Mouse (Mus musculus) lung, embryonic 16.5 days (tissue): ENCODE data around the gene Npm3. TPM values are rescaled to one million over a fixed set of nuclear protein-coding genes. Genes with fewer than 3 reads are reported as not detected.

ENCODE experiments used
- ATAC-seq: fragments of 200-750 bp; cut with Nextera tagmentation; 2 replicates; pipeline ENCODE4 v1.8.0; 2017; ENCODE audit warnings: low read depth, mild to moderate bottlenecking, moderate library complexity
- H3K27ac ChIP-seq: fragments of 300-500 bp; sonication (generic); 2 replicates; pipeline ENCODE4 v1.5.1; 2014; ENCODE audit warnings: mild to moderate bottlenecking, control low read depth, low read length
- H3K27me3 ChIP-seq: fragments of 300-500 bp; sonication (generic); 2 replicates; pipeline ENCODE4 v1.6.1; 2014; ENCODE audit warnings: low read depth, low read length, mixed read lengths; ENCODE audit not compliant: control insufficient read depth, insufficient read depth
- H3K36me3 ChIP-seq: fragments of 300-500 bp; sonication (generic); 2 replicates; pipeline ENCODE4 v1.6.1; 2014; ENCODE audit warnings: low read length; ENCODE audit not compliant: control insufficient read depth, insufficient read depth
- H3K4me1 ChIP-seq: fragments of 300-500 bp; sonication (generic); replicated peaks from 2 replicates; pipeline ENCODE4 v1.6.1; 2014; ENCODE audit warnings: low read length, mixed read lengths; ENCODE audit not compliant: control insufficient read depth, insufficient read depth
- H3K4me2 ChIP-seq: fragments of 300-500 bp; sonication (generic); 2 replicates; pipeline ENCODE4 v1.6.1; 2014; ENCODE audit warnings: low read depth, low read length, control low read depth
- H3K4me3 ChIP-seq: fragments of 300-500 bp; sonication (generic); 2 replicates; pipeline ENCODE4 v1.5.1; 2014; ENCODE audit warnings: mild to moderate bottlenecking, low read length, control low read depth
- H3K9ac ChIP-seq: fragments of 300-500 bp; sonication (generic); 2 replicates; pipeline ENCODE4 v1.6.1; 2014; ENCODE audit warnings: low read length, control low read depth
- H3K9me3 ChIP-seq: fragments of 300-500 bp; sonication (generic); 2 replicates; pipeline ENCODE4 v1.6.1; 2016; ENCODE audit warnings: low read length; ENCODE audit not compliant: control insufficient read depth
- WGBS: fragments of 180-500 bp; shearing (Covaris S2); extraction: QIAGEN DNeasy Blood & Tissue Kit; methylation state at CpG from one replicate; pipeline ENCODE4 v1.1.7; 2014; 5-methylcytosine and 5-hydroxymethylcytosine counted together
- polyA plus RNA-seq: library from polyadenylated mRNA; unstranded; fragments of >200 nt; fragmentation: Nextera tagmentation; extraction: Ambion mirVana; gene quantifications from 2 replicates; pipeline ENCODE4 v1.2.1, GENCODE M21; 2015

Gene Npm3
- polyA plus RNA-seq, 1 experiment from 2014 or later = 15.8 TPM

DNA sequence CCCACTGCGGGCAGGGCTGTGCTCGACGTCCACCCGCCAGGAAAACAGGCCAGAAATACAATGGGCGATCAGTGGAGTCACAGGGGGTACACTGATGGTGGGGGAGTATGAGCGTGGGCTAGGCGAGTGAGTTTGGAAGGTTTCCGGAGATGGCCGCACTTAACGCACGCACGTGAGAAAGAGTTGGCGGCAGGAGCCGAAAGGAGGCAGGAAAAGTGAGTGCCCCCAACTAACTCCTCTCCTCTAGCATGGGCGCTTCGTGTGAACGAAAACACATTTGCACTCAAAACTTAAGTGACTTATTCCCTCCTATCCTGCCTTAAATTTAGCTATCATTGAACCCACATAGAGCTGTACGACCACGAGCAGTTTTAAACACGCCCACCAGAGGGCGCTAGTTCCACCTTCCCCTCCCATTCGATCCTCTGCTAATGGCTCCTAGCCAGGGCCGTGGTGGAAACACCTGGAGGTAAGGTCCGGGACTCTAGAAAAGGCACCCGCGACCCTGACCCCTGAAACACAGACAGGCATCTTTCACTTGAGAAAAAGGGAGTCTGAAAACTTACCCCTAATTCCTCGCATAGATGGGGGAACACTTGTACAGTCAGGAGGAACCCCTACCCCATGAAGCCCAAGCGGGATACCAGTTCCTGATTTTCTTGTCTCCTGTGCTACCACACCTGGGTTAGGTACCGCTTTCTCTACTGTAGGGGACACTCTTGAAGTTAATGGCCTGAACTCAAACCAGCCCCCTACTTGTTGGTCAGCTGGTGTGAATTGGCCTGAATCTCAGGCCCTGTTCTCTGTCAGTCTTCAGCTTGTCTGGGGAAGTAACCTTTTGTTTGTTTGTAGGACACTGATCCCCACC lies 3.0 kb downstream of the Npm3 start:
- Histone ChIP-seq H3K27ac (no peak overlapping the region), H3K27me3 (peaks cover 51% of the 10 kb centered on the region), H3K4me2 (peak overlapping the region; percentile 22; the same call in 1 of the 2 replicates), H3K36me3 (no peaks in the 10 kb centered on the region), H3K4me1 (peaks cover 34% of the 10 kb centered on the region), H3K4me3 (no peak overlapping the region; the same call in 1 of the 2 replicates), H3K9me3 (no peaks in the 10 kb centered on the region), H3K9ac (no peak overlapping the region)
- no peak for ATAC-seq
- 11% methylated on average over 29 of the region's 29 CpGs for WGBS

DNA sequence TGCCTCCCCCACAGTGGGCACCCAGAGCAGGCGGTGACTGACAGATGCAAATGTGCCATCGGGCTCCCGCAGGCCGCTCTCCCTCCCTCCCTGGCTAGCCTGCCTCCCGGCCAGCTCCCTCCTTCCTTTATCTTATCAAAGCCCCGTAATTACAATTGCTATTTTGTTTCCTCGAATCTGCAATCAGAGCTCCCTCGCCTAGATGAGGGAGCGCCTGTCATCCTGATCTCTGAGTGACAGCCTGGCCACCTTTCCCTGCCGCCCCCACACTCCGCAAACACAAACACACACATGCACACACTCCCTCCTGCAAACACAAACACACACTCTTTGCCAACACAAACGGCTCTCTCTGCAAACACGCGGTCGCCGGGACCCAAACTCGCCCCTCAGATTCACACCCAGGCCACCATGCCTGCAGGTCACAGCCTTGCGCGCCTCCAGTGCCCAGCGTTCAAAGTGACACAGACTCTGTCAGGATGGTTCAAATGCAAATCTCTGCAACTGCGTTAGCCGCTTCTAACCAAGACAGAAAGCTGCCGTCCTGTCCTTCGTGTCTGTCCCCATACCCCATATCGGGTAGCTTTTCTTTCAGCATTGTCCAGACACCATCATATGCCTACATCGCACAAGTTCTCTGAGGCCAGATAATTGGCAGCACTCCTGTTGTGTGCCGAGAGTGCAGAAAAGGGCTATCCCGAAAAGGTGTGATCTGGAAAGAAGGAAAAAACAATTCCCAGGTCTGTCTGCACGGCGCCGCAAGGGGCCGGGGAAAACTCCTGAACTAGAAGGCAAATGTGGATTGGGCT lies 3.8 kb downstream of the Npm3 start:
- Histone ChIP-seq H3K9me3 (no peaks in the 10 kb centered on the region), H3K4me1 (peaks cover 34% of the 10 kb centered on the region), H3K27ac (no peak overlapping the region), H3K4me3 (no peak overlapping the region; the same call in 1 of the 2 replicates), H3K27me3 (peaks cover 58% of the 10 kb centered on the region), H3K4me2 (peak overlapping the region; percentile 22; the same call in 1 of the 2 replicates), H3K9ac (no peak overlapping the region), H3K36me3 (no peaks in the 10 kb centered on the region)
- 6% methylated on average over 32 of the region's 32 CpGs for WGBS
- ATAC-seq = no peak

DNA sequence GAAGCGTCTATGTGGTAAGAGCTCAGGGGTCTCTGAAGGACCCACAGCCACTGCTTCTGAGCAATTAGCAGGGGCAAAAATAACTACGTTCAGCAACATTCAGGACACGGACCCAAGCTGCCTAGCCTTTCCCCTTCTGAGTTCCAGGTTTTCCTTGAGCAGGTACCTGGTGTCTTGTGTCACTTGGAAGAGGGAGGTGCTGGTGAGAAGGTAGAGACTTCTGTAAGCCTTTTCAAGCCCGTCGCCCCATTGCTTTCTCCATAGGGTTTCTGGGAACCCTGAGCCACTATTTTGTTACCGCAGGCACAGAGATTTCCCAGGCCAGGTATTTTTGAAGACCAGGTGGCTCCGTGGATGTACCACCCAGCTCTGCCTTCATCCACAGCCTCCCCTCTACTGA lies 5.8 kb downstream of the Npm3 start:
- H3K9me3 ChIP-seq = no peaks in the 10 kb centered on the region
- no peak overlapping the region for H3K4me3 ChIP-seq
- no peak overlapping the region for H3K9ac ChIP-seq
- ATAC-seq = no peak
- WGBS = 30% methylated on average over 7 of the region's 7 CpGs
- no peaks in the 10 kb centered on the region for H3K36me3 ChIP-seq
- H3K4me2 ChIP-seq = no peak overlapping the region
- no peak overlapping the region for H3K27ac ChIP-seq
- peaks cover 75% of the 10 kb centered on the region for H3K27me3 ChIP-seq
- peaks cover 30% of the 10 kb centered on the region for H3K4me1 ChIP-seq

DNA sequence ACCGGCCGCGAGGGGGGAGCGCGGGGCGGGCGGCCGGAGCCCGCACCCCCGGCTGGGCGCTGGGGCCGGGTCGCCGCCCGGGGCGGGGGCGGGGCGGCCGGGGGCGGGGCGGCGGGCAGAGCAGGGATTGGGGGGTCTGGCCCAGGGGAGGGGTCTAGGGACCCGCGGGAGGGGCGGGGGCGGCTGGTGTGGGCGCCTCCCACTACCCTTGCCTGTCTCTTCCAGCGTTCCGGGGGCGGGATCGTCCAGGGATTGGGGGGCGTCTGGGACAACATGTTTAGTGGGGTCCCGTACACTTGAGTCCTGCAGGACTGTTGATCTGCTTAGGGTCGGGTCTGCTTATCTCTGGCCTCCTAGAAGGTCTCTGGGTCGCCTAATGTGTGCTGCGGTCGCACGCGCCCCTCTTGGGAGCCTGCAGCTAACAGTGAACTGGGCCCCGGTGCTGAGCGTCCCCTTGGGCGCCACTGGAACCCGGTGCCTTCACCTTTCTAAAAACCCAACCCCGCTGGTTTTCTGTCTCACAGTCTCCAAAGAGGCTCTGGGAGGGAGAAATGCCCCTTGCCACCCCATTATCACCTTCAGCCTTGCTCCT lies 6.3 kb downstream of the Npm3 start:
- ATAC-seq = no peak

DNA sequence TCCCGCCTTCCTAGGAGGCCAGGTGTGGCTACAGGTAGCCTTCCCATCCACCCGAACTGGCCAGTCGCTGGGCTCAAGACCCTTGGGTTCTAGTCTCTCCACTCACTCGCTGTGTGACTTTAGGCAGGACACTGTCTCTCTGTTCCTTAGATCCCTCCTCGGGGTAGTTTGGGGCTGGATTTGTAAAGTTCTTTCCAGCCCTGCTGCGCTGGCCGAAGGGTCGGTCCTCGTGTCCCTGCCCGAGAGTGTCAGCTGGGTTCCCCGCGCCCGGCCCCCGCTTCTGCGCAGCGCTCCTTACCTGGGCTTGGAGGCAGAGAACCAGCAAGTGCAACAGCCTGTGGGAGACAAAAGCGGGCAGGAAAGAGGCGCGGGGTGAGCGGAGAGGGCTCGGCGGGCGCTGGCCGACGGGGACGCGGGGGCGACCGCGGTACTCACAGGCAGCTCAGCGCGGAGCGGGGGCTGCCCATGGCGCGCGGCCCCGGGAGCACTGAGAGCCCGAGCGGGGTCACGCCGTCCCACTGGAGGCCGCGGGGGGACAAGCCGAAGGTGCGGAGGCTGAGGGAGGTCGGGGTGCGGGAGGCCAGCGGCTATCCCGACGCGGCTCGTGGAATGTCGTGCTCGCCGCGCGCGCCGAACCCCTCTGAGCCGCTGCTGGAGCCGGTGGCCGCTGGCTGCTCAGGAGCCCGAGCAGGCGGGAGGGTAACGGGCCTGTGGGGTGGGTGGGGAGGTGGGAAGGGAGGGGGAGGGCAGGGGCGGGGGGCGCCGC lies 7.0 kb downstream of the Npm3 start, which contains the start of gene Fgf8:
Gene Fgf8 (minus strand): TSS at position 698 of the 766 bp plus-strand sequence.
- Histone ChIP-seq H3K27ac (no peak within 1 kb of the TSS), H3K9ac (peak within 1 kb of the TSS; percentile 25; the same call in 1 of the 2 replicates), H3K36me3 (no peaks in the 10 kb centered on the region), H3K4me1 (peaks cover 23% of the 10 kb centered on the region), H3K4me3 (peak within 1 kb of the TSS; percentile 51), H3K27me3 (peaks cover 87% of the 10 kb centered on the region), H3K9me3 (no peaks in the 10 kb centered on the region), H3K4me2 (peak within 1 kb of the TSS; percentile 91)
- under 1% methylated on average over 57 of the region's 68 CpGs for WGBS
- peak; percentile 24; the same call in 1 of the 2 replicates for ATAC-seq

More for the DNA sequence above, 6.3 kb downstream of the Npm3 start:
- Histone ChIP-seq H3K4me1 (peaks cover 25% of the 10 kb centered on the region), H3K9me3 (no peaks in the 10 kb centered on the region), H3K4me3 (peak overlapping the region; percentile 51), H3K9ac (peak overlapping the region; percentile 25; the same call in 1 of the 2 replicates), H3K27me3 (peaks cover 80% of the 10 kb centered on the region), H3K36me3 (no peaks in the 10 kb centered on the region), H3K4me2 (peak overlapping the region; percentile 91), H3K27ac (no peak overlapping the region)
- WGBS = under 1% methylated on average over 22 of the region's 44 CpGs

DNA sequence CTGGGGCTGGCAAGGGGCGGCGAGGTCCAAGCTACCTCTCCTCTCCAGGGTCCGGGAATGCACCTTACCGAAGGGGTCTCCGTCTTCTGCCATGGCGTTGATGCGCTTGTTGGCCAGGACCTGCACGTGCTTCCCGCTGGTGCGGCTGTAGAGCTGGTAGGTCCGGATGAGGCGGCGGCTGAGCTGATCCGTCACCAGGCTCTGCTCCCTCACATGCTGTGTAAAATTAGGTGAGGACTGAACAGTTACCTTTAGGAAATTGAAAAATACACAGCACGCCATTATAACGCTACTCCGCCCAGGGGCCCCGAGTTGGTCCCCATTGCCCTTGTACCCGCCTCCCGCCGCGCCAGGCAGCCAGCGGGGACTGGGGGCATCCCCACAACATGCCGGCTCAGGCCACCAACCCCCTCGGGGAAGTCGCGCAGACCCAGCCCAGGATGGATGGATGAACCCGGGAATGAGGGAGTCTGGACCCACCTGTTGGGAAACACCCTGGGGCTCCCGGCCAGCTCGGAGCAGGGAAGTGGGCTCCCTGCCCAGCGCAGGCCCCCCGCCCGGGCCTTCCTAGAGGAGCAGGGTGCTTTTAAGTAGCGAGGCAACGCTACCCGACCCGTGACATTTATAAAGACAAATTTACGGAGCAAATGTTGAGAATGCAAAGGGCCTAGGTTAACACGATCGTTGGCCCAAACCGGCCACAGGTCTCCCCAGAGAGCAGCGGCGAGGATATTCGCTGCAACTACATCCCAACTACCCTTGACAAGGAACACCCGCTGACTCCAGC lies 7.8 kb downstream of the Npm3 start:
- Histone ChIP-seq H3K4me1 (peaks cover 27% of the 10 kb centered on the region), H3K27me3 (peaks cover 94% of the 10 kb centered on the region), H3K36me3 (no peaks in the 10 kb centered on the region), H3K27ac (no peak overlapping the region), H3K4me2 (peak overlapping the region; percentile 91; the same call in 1 of the 2 replicates), H3K4me3 (peak overlapping the region; percentile 51), H3K9ac (no peak overlapping the region), H3K9me3 (no peaks in the 10 kb centered on the region)
- no peak for ATAC-seq
- WGBS = 4% methylated on average over 45 of the region's 45 CpGs

DNA sequence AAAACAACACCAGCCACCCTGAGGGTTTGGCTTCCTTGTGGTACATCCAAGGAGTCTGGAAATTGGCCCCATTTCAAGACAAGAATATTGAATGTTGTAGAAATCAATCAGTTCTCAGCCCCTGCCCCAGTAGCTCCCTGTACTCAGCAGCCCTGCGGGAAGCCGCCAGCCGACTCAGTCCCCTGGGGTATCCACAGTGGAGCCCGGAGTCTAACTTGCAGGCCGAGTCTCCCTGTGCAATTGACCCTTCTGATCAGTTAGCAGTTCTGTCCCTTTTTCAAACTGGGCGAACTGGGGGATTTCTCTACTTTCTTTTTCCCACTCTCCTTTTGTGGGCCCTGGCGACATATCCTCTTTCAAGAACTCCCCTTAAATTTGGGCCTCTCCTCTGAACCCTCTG lies 8.6 kb downstream of the Npm3 start:
- Histone ChIP-seq H3K9ac (no peak overlapping the region), H3K27ac (no peak overlapping the region), H3K4me1 (peaks cover 23% of the 10 kb centered on the region), H3K9me3 (no peaks in the 10 kb centered on the region), H3K4me2 (no peak overlapping the region), H3K36me3 (no peaks in the 10 kb centered on the region), H3K27me3 (peaks cover 90% of the 10 kb centered on the region), H3K4me3 (no peak overlapping the region)
- ATAC-seq = no peak
- 13% methylated on average over 7 of the region's 7 CpGs for WGBS

DNA sequence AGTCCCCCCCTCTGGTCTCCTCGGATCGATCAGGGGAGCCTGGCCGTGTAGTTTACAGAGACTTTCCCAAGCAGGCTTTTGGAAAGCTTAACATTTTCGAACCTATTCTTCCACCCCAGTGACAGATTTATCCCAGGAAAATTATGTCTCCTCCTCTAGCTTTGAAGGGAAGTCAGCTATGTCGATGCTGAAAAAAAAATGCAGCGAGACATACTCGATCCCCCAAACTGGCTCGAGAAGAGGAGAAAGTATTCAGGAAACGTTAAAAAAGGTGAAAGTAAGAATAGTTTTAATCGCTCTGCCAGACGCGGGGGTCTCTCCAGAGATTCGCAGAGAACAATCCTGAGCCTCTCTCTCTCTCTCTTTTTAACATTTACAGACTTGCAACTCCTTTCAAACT lies 9.2 kb downstream of the Npm3 start:
- H3K4me3 ChIP-seq = no peak overlapping the region
- H3K27ac ChIP-seq = no peak overlapping the region
- WGBS = 13% methylated on average over 13 of the region's 13 CpGs
- ATAC-seq = no peak
- no peaks in the 10 kb centered on the region for H3K9me3 ChIP-seq
- H3K36me3 ChIP-seq = no peaks in the 10 kb centered on the region
- peaks cover 18% of the 10 kb centered on the region for H3K4me1 ChIP-seq
- H3K4me2 ChIP-seq = no peak overlapping the region
- H3K27me3 ChIP-seq = peaks cover 84% of the 10 kb centered on the region
- no peak overlapping the region for H3K9ac ChIP-seq
